Mouse (Mus musculus): ENCODE data around the gene Rpl9-ps1.

Gene Rpl9-ps1

DNA sequence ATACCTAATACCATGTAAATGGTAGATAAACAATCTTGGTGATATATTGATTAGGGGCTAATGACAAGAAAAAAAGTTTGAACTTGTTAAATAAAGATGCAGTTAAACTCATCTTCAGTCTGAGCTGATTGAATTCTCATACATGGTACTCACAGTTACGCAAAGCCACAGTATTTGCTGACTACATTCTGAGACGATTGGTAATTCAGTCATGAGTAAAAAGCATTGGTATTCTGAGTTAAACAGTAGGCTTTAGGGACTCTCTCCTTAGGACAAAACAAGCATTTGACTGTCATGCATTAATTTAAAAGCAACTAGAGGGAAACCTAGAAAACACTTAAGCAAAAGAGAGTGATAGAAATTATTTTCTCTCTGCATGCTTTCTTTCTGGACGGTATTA lies 21.8 kb downstream of the Rpl9-ps1 start:
- no peak for DNase-seq (ENCODE audit: inconsistent ontology term)

DNA sequence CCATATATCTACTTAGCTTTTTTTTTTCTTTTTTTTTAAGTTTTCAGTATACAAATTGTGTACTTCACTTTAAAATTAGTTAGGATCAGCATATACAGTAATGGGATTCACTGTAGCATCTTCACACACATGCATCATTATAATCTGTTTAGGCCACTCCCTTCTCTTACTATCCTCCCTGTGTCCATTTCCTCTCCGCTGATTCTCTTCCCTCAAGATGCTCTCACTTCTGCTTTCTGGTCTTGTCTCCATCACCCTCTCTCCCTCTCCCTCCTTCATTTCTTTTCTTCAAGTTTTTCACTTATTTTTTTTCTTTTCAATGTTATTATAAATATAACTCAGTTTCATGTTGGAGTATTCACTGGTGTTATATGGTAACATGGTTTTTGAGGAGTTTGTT lies 26.4 kb downstream of the Rpl9-ps1 start:
- DNase-seq (ENCODE audit: inconsistent ontology term), result no peak

DNA sequence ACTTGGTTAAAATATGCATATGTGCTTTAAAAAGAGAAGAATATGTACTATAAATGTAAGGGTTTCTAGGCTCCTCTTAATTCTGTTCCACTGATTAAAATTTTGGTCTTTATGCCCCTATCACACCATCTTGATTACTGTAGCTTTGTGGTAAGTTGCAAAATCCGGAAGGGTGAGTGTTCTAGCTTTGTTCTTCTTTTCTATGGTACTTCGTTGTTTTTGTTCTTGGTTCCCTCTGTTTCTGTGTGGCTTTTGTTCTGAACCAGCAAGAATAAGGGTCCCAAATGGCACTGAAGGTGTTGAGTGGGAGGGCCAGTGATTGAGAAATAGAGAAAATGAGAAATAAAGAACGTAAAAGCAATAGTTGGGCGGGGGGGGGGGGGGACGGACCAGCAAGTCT lies 27.2 kb downstream of the Rpl9-ps1 start:
- DNase-seq (ENCODE audit: inconsistent ontology term), result no peak

DNA sequence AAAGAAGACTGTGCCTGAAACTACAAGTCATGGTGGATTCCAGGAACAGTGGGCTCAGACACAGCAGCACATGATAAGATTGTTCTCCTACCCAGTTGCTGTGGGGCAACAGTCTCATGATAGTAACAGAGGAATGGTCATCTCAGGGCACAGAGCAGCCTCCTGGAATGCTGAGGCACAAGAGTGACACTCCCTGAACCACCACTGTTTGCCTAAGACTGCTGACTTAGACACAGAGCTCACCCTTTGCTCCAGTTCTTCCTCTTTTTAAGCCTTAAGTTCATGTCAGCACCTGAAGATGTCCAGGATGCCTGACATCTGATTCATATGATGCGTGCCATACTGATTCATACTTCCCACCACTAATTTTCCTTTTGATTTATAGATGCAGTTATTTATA lies 28.8 kb downstream of the Rpl9-ps1 start:
- DNase-seq (ENCODE audit: inconsistent ontology term), result no peak

DNA sequence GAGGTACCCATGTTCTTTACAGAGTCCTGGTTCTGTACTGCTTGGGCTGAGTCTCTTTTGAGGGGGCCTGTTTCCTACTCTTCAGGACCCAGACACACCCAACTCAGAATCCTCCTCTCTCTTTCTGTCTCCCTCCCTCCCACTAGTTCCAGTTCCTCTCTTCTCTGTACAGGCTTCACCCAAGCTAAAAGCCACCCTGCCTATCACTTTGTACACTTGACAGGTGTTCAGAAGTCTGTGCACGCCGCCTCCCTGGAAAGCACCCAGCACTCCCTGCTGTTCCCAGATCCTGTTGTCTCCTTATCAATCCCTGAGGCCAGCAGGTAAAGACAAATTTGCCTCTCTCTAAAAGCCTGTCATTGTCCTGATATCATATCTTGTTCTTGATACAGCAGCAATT lies 34.5 kb downstream of the Rpl9-ps1 start:
- no peak for DNase-seq (ENCODE audit: inconsistent ontology term)

DNA sequence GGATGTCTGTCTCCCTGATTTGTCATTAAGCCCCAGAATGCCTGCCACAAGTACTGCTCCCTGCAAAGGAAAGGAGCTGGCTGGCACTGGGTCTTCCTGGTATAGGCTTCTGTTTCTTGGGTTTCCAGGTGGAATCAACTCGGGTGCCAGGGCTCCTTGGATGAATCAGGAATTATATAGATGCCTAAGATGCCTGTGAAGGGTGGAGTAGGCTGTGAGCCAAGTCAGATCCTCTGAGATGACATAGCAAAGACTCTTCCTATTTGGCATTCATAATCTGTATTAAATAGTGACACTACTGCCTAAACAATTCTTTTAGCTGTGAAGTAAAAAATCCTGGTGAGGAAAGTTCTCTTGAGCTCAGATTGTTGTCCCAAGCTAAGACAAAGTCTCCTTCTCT lies 39.0 kb downstream of the Rpl9-ps1 start:
- peak; percentile 25 for DNase-seq (ENCODE audit: inconsistent ontology term)

DNA sequence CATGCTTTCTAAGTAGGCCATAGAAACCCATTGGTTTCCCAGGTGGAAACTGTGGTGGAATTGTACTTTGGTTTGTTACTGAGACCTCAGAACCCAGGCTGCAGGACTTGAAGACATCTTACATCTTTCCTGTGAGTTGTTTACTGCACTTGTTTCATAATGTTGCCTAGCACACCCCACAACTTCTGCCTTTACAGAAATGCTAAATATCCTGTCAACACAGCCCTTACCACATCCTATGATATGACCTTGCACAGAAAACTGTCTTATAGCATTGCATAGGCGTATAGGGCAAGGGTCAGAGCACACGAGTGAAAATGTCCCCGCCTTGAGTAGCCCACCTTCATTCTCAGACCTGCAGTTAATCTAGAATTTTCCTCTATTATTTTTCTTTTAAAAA lies 39.9 kb downstream of the Rpl9-ps1 start:
- DNase-seq (ENCODE audit: inconsistent ontology term), result no peak

DNA sequence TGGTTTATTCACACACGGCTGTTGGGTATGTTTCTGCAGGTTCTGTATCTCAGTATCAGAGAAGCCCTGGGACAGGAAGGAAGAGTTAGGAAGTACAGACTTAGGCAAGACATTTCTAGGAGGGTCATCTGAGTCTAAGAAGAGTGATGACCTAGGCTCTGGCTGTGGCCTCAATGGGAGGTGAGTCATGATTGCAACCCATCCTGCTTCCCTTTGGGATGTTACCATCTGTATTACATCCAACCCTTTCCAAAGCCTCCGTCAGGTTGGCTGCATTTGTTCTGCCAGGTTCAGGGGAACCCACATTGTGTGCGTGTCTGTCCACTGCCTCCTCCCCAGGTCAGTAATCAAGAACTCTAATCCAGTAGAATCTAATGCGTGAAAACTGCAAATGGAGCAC lies 40.7 kb downstream of the Rpl9-ps1 start:
- DNase-seq (ENCODE audit: inconsistent ontology term), result no peak

DNA sequence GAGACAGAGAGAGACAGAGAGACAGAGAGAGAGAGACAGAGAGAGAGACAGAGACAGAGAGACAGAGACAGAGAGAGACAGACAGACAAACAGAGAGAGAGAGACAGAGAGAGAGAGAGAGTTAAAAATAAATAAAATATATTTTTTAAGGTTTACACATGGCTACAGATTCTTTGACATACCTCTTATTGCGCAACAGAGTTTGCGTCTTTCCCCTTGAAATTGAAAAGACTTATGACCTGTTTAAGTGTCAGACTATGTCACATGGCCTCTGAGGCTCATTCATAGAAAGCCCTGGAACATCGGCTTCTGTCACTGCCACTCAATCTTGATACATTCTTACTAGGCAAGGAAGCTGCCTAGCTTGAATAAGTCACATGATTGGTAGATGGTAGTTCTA lies 42.0 kb downstream of the Rpl9-ps1 start:
- no peak for DNase-seq (ENCODE audit: inconsistent ontology term)

DNA sequence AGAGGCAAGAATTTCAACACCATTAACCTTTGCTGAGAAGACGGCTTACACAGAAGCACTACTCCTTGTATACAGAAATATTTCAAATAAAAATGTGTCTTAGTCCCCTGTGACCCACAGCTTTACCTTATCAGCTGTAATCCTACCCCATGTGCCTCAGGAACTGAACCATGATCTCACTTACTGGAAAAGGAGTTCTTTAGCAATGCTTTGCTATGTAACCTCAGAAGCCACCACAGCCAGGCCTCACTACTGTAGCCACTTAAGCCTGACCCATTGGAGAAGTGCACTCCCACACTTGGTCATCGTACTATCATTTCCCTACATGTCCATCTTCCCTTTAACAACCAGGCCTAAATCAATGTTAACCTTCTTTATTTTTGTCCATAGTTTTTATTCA lies 44.8 kb downstream of the Rpl9-ps1 start:
- no peak for DNase-seq (ENCODE audit: inconsistent ontology term)

DNA sequence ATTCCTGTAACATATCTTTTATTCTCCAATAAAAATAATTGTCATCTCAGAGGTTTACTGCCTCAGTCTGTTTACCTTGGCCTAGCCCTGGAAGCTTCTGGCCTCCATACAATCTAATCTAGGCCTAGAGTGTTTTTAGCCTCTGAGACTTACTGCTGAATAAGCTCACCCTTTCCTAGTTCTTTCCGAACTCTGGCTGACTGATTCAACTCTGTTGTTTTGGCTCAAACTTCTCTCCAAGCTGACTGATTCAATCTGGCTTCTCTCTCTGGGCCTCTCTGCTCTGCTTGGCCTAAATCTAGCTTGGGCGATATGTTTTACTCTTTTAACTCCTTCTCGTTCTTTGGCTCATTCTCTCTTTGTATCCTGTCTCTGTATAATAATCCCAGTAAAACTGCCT lies 46.4 kb downstream of the Rpl9-ps1 start:
- DNase-seq (ENCODE audit: inconsistent ontology term), result no peak

DNA sequence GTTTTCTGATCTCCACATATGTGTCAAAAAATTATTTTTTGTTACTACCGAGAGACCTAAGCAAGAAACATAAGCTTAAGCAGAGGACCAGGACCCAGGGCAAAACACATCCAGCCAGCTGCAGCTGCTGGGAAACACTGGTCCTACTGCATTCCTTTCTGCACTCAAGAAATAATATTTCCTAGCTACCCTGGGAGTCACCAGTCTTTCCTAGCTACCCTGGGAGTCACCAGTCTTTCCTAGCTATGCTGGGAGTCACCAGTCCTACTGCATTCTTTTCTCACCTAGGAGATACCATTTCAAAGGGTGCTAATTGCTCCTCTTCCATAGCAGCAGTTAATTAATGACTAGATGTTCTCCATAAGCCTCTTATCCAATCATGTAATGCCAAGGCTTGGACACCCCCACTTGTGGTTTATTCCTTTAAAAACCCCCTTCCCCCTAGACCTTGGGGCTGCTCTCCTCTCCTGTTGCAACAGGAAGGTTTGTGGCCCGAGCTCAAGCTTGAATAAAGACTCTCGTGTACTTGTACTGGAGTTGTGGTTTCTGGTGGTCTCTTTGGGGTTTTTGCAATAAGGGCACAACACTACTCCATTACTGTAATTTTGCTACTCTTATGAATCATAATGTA lies 47.1 kb downstream of the Rpl9-ps1 start:
- no peak for DNase-seq (ENCODE audit: inconsistent ontology term)

DNA sequence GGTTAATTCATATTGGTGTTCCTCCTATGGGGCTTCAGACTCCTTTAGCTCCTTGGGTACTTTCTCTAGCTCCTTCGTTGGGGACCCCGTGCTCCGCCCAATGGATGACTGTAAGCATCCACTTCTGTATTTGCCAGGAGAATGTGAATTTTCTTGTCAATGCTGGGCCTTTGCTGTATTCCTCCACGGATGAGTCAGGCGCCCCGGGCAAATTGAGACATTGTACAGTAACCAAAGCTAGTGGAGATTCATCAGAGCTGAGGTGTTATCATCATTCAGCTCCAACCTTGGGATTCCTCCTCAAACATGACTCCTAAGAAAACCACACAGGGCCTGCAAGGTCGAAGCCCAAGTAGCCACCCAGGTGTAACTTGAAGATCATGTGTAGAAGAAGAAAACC lies 47.6 kb downstream of the Rpl9-ps1 start:
- no peak for DNase-seq (ENCODE audit: inconsistent ontology term)

DNA sequence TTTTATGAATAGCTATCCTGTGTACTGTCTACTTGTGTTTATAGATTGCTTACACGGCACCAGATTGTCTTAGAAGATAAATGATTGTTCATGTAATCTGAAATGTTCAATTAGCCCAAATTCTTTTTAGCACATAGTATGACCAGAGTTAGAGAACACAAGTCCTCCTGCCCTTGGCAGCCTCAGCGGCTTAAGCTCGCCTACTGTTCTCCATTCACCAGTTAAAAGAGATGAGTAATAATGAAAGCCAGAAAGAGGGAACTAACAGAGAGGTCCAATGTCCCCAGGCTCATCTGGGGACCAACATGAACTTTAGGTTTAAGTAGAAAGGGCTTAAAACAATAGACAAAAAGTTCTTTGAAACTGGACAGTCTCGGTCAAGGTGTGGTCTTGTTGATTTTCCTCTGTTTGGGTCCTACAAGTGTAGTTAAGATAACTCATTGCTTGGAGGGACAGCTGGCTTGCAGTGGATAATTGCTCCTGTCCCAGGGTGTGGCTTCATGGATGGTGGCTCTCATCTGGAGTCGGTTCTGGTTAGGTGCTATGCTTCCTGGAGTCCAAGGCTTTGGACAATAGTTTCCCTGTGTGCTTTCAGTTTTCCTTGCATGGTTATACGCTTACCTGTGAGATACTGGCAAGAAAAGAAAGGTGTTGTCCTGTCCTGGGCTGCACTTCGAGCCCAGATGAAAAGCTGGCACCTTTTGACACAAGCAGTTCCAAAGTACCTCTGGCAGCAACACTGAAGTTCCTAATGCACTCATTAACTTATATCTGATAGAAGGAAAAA lies 49.6 kb downstream of the Rpl9-ps1 start:
- DNase-seq (ENCODE audit: inconsistent ontology term), result no peak
